Mouse (Mus musculus) thymus, postnatal 0 days (tissue): ENCODE measurements around the gene Spint3. TPM values are rescaled to one million over a fixed set of nuclear protein-coding genes. Genes with fewer than 3 reads are reported as not detected.
A peak's percentile ranks its signal among the peaks of the same experiment; 100 is the strongest.
"Not testable (repeated sequence)": the region's sequence is repeated elsewhere in the genome, so short reads cannot be mapped to it uniquely, and the experiment has no call there.

Experiments used
- DNase-seq: peaks from one replicate; pipeline ENCODE4 v3.0.0-alpha.2; 2015; ENCODE audit warnings: low spot score
- polyA plus RNA-seq: library from polyadenylated mRNA; unstranded; fragments of >200 nt; fragmentation: Nextera tagmentation; extraction: Ambion mirVana; gene quantifications from 2 replicates; pipeline ENCODE4 v1.2.1, GENCODE M21; 2015

Spint3 gene
- polyA plus RNA-seq: not detected in 2 replicates

DNA sequence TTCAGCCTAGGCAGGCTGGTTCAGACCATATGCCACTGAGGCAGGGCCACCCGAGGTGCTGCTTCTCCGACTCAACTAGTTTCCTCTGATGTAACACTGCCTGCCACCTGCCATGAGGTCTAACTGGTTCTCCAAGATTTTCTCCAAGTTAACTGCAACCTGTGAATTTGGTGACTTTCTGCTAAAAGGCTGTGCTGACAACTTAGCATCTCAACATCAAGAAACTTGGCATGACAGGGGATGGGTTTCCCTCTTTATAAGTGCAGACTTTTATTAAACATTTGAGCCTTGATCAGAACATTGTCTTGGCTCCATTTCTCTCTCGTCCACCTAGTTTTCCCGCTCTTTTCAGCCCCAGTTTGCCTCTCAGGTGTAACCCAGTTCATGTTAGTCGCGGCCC is at the start of gene Spint3:
Gene Spint3, minus strand, starts transcription at position 101 of the 400 bp plus-strand sequence.
- not testable (repeated sequence) for DNase-seq

DNA sequence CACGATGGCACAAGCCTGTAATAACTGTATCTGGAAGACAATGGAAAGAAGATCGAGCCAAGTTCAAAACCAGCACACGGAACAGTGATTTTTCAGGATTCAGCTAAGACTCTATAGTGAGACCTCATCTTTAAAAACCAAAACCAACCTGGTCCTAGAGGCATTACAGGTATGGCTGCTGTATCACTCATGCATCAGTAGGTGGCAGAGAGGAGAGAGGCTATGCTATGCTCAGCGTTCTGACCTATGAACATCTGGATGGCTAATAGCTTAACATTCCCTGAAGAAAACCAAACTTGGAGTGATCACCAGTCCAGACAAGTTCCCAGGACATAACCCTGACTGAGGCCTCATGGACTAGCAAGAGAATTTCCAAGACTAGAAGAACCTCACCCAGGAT is 48.5 kb upstream of the Spint3 start:
- no peak for DNase-seq

DNA sequence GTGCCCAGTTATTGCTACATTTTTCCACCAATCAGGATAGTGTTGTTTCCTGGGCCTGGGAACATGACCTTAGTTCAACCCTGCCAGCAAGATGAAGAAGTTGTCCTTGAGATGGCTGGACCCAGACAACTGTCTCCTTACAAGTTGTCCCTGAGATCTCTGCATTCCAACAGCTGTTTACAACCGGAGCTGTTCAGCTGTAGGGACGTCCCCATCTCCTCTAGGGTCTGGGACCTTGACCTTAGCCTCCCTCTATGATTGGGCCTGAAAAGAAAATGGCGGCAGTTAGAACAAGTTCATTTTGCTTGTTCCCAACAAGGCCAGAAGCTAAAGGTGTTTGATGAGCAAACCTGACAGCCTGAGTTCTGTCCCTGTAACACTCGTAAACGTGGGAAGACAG is 45.8 kb upstream of the Spint3 start:
- DNase-seq: no peak

DNA sequence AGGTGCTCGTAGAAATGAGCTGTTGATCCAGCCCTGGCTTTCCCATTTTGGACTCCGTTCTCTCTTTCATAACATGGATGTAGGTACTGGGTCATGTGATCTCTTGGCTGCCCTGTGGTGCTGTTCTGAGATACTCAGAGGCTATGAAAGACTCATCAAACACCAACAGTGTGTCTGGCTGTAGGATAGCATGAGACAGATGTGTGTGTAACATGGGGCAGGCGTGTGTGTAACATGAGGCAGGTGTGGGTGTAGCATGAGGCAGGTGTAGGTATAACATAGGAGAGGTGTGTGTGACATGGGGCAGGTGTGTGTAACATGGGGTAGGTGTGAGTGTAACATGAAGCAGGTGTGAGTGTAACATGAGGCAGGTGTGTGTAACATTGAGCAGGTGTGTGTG is 42.1 kb upstream of the Spint3 start:
- DNase-seq: no peak

DNA sequence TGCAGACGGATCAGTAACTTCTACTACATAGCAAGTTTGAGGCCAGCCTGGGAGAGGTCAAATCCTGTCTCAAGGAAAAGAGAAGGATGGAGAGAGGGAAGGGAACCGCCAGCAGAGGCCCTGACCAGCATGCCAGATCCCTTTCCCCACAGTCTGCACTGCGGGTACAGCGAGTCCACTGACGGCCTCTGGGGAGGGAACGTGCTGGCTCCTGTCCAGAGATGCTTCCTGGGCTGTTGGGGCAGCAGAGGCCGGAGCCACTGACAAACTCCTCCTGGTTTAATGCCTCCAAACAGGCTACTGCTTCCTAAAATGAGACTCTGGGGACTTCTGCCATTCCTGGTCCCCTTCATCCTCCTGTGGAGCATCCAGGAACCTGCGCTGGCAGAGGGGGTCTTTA is 40.2 kb upstream of the Spint3 start, which contains the start of the genes Wfdc6b and Wfdc8:
Gene Wfdc6b, plus strand, starts transcription at position 52 of the 400 bp plus-strand sequence.
Gene Wfdc8, minus strand, starts transcription at position 156 of the 400 bp plus-strand sequence.
- DNase-seq: not testable (repeated sequence)

DNA sequence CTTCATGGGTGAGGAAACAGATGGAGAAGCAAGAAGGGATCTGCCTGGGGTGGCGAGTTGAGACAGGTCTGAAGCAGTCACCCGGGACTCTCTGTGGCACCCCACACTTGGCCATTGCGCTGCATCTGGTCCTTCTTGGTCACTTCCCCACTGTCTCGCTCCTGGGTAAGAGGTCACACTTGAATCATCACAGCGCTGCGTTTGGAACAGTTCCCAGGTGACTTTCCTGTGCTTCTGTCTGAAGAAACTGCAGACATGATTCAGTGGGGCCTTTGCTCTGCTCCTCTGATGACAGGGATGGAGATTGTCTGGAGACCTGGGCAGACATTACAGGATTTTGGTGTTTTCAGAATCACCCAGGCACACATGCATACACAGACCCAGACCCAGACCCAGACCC is 35.5 kb upstream of the Spint3 start:
- no peak for DNase-seq

DNA sequence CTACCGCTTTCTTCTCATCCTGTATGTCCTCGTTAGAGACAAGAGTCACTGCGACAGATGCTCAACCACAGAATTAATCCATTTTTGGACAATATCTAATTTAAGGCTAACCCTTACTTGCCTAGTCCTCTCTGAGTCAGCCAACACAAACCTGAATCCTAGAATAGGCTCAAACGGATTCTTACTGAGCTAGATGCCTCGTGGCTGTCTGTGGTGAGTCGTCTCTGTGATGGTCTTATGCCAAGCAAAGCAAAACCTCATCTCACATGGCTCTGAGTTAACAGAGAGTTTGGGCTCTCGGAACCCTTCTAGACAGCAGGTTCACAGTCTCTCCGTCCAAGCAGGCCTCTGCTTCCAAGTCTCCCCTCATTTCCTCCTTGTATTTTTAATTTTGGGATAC is 31.2 kb upstream of the Spint3 start:
- no peak for DNase-seq

DNA sequence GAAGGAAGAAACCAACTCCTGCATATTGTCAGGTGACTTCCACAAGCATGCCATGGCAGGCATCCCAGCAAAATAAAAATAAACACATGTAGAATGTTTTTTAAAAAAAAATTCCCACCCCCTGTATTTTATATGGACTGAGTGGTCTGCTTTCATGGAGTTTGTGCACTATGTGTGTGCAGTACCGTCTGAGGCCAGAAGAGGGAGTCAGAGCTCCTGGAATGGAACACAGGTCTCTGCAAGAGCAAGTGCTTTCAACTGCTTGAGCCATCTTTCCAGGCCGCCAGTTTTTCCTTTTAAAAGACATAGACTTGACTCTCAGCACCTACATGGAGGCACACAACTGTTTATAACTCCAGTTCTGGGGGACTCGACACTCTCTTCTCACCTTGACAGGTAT is 30.2 kb upstream of the Spint3 start:
- no peak for DNase-seq

DNA sequence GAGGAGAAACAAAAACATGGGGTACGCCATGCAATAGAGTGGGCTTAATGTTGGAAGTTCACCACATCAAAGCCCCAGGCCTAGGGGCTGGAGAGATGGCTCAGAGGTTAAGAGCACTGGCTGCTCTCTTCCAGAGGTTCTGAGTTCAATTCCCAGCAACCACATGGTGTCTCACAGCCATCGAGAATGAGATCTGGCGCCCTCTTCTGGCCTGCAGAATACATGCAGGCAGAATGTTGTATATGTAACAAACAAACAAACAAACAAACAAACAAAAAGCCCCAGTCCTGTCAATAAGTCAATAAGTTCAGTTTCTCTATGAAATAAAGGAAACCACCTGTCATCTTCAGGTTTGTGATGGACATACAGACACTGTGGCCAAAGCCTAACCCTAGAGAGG is 26.9 kb upstream of the Spint3 start:
- DNase-seq: no peak

DNA sequence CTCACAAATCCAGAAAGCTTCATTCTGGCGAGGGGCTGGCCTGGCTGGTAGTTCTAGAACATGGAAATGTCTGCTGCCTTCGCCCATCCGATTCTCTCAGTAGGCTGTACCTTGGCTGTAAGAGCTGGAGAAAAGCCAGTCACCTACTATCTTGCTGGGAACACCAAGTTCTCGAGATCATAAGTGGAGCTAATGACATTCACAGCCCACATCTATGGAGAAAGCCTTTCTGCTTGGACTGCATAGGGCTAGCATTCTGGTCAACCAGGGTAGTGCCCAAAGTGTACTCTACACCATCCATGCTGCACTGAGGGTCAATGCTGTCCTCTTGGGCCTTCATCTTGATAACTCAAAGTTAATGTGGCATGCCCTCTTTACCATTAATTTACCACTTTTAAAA is 20.2 kb upstream of the Spint3 start, which contains the start of gene Eppin:
Gene Eppin, minus strand, starts transcription at position 101 of the 400 bp plus-strand sequence.
- no peak for DNase-seq

DNA sequence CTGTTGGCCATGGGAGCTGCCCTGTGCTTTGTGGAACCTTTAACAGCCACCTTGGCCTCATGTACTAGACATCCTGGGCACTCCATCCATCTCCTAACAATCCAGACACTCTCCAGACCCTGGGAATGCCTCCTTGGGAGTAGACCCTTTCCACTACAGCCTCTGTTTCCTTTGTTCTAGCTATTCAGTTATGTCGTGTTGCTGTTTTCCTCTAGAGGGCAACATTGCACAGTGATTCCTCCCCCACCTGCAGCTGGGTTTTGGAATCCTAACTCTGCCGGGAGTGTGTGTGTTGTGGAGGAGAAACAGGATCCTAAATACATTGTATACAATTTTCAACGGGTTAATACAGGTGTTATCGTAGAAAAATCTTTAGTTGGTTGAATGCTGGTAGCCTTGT is 18.8 kb upstream of the Spint3 start:
- DNase-seq: peak; percentile 23

DNA sequence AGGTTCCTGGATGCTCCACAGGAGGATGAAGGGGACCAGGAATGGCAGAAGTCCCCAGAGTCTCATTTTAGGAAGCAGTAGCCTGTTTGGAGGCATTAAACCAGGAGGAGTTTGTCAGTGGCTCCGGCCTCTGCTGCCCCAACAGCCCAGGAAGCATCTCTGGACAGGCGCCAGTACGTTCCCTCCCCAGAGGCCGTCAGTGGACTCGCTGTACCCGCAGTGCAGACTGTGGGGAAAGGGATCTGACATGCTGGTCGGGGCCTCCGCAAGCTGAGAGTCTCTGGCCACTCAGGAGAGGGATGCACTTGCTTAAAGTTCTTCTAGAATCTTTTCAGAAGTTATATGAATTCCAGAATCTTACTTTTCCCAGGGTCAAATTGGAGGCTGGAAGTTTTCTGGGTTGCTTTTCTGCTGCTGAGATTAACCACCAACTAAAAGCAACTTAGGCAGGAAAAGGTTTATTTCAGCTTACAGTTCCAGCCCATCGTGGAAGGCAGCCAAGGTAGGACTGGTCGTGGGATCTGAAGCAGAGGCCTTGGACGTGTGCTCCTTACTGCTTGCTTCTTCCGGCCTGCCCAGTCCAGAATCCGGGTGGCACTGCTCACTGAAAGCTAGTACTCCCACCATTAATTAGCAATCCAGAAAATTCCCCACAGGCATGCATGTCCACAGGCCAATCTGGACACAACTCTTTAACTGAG is 11.9 kb upstream of the Spint3 start, which contains the start of gene Wfdc6a:
Gene Wfdc6a, minus strand, starts transcription at position 423 of the 701 bp plus-strand sequence.
- DNase-seq: not testable (repeated sequence)

DNA sequence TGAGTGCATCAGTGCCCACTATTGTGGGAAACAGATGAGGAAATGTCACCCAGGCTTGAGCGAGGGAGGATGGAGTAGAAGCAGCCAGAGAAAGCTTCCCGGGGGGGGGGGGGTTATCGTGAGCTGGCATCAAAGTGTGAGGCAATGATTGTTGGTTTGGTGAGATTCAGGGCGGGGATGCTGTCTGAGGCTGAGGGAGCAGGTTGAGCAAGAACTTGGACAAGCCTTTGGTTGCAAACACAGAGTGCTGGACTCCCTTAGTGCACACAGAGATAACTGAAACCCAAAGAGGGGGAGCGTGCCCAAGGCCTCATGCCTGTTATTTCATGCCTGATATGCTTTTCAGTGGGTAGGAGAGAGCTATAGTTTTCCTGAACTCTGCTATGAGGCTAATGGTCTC is 5.8 kb downstream of the Spint3 start:
- no peak for DNase-seq

DNA sequence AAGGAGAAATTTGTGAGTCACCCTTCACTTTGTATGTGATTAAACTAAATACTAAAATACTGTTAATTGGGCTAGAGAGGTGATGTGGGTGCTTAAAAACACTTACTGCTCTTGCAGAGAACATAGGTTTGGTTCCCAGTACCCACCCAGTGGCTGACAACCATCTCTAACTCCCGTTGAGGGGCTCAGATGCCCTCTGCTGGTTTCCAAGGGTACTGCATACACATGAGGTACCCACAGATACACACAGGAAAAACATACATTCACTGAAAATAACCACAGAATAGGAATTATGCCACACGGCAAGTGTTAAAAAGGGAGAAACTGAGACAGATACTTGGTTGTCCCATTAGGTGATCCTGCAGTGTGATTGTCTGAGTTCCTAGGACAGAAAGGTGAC is 6.3 kb downstream of the Spint3 start:
- DNase-seq: no peak

DNA sequence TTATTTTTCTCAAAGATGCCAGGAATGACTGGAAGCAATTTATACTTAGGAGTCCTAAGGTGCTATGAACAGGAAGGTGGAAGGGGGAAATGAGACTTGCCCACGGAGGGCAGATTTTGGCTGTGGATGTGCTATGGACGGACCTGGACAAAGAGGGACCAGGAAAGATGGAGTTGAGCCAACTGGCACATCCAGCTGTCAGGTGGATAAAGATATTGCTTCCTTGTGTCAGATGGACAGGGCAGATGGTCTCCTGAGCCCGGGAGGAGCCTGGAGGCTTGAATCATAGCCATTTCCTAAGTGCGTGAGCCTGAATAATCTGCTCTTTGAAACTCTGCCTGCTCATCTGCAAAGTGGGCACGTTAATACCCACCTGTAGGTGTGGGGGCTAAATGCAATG is 8.9 kb downstream of the Spint3 start:
- no peak for DNase-seq

DNA sequence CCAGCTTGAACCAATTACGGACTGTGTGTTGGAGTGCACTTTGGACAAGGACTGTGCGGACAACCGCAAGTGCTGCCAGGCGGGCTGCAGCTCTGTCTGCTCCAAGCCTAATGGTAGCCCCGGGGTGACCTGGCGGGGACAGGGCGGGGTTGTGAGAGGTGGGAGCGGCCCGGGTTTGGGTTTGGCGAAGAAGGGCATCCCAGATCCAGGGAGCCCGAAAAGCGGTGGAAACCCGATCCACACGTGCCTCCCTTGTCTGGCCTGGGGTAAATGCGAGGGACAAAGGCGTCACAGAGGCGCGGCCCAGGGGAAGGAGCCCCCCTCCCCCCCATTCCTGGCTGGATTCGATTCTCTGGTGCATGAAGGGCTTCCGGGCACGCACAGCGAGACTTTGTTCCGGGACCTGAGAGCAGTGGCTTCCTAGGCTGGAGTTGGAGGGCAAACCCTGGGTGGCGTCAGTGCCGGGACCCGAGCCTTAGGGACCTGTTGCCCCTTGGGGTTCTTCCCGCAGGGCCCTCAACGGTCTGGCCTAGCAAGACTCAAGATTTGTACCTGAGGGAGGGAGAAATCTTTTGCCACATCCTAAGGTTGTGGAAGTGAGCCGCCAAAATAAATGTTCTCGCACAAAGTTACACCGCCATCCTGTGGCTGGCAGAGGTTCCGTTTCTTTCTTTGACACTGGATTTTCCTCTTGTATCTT is 9.8 kb downstream of the Spint3 start:
- peak; percentile 23 for DNase-seq

DNA sequence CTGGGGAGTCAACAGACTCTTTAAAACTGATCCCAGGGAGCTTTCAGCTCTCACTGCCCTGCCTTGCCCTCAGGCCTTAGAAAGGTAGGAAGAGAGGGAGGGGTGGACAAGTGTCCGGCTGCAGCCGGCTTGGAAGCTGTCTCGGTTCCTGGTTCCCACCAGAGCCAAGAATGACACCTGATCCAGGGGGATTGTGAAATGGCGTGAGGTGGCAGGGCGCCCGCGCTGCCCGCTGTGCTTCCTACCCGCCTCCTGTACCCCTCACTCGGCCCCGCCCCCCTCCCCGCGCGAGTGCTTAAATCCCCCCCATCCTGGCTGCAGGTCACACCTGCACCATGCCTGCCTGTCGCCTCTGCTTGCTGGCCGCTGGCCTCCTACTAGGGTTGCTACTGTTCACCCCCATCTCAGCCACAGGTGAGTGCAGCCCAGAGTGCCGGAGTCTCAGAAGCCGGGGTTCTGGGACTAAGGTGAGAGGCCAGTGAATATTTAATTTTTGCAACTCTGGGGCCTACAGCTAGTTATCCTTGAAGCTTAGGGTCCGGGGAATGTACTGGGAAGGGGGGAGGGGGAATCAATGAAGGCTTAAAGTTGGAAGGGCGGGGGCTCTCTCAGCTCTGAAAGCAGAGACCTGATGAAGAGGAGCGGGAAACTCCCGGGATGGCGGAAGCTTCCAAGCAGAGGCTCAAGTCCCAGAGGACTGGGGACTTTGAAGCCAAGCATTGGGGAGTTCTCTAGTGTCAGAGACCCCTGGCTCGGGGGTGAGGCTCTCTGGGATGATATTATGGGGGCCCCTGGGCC is 10.7 kb downstream of the Spint3 start, which contains the start of gene Wfdc2:
Gene Wfdc2, plus strand, starts transcription at position 23 of the 798 bp plus-strand sequence.
- no peak for DNase-seq

DNA sequence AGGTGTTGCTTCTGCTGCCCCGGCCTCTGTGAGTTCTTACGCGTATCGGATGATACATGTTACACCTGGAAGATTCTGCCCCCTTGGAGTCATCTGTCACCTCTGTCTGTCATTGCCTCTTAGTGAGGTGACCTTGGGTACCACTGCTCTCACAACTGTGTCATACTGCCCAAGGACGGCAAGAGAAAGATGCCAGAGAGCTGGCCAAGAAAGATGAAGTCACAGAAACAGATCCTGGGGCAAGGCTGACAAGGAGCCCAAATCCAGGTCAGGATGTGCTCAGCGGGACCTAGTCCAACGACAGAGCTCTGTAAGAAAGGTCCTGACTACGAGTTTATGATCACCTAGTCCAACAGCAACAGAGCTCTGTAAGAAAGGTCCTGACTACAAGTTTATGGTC is 13.2 kb downstream of the Spint3 start:
- DNase-seq: no peak

DNA sequence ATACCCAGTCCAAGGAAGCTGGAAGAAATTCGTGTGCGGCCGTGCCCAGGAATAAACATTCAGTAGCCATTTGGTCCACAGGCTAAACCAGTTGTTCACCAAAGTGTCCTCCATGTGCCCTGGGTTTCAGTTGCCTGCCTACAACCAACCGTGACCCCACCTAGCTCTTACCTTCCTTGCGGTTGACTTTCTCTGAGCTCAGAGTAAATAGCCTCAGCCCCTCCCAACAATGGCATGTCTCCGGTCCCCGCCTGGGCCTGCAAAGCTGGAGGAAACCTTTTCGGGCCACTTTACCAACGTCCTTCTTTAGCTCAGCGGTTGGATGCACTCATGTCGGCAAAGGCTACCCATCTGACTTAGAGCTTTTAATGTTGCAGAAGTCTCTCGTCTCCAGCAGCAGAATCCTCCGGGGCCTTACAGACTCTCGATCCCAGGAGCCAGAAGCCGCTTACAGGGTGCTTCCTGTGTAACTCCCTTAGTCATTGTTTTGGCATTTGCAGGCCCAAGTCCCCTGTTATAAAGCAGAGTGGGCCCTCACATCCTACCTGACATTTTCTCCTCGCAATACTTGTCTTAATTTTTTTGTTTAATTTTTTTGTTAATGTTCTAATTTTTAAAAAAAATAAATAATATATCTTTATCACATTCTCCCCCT is 14.1 kb downstream of the Spint3 start:
- no peak for DNase-seq

DNA sequence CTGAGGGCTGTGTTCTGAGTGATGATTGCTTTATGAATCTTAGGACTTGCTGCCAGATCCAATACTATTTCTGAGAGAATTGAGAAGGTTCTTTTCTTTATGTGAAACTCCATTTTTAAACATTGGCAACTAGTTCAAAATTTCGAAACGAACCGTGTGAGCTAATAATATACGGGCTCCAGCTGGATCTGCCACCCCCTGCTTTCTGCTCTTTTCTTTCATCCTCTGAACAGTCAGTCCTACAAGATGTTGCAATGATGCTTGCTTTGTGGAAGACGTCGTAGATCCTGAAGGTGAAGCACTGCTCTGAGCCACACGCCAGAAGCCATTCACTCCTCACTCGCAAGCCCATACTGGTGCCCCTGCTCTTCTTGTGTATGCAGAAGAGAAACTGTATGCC is 14.8 kb downstream of the Spint3 start:
- no peak for DNase-seq

DNA sequence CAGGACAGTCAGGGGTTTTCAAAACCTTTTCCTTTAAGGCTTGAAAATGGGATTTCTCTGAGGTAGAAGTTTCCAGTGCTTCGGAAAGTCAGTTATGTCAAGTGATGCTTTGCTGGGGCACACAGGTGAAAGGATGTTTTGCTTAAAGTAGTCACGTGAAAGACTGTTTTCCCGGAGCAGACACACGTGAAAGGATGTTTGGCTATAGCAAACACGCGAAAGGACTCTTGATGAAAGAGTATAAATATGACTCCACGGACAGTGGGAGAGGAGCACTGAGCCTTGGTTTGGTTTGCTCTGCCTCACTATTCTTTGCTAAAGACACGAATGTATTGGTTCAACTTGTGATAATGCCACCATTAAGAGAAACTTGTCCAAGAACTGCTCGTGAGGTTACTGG is 21.8 kb downstream of the Spint3 start:
- no peak for DNase-seq
